Mouse (Mus musculus) spleen, adult 12 weeks (tissue): ENCODE results near the gene Rreb1.
A peak's percentile ranks its signal among the peaks of the same experiment; 100 is the strongest.

Source experiments
- DNase-seq: peaks from one replicate; pipeline ENCODE4 v3.0.0; 2022; ENCODE audit warnings: low spot score

Rreb1 gene

GRCm38 (mm10) chr13:37854031-37854431 is 75.8 kb downstream of the Rreb1 start:
- DNase-seq = peak; percentile 32

- DNase-seq = no peak
These were observed 76.4 kb downstream of the Rreb1 start for GRCm38 (mm10) chr13:37854455-37855220.

GRCm38 (mm10) chr13:37855221-37855757 is 77.1 kb downstream of the Rreb1 start:
- DNase-seq = no peak

- no peak for DNase-seq
These were observed 77.6 kb downstream of the Rreb1 start for GRCm38 (mm10) chr13:37855765-37856164.

GRCm38 (mm10) chr13:37856537-37856936 is 78.3 kb downstream of the Rreb1 start:
- no peak for DNase-seq

GRCm38 (mm10) chr13:37857284-37858065 is 79.3 kb downstream of the Rreb1 start:
- DNase-seq = peak; percentile 91

- no peak for DNase-seq
These were observed 79.9 kb downstream of the Rreb1 start for GRCm38 (mm10) chr13:37858066-37858501.

- DNase-seq = no peak
These were observed 80.3 kb downstream of the Rreb1 start for GRCm38 (mm10) chr13:37858508-37858907.

- DNase-seq = no peak
These were observed 81.6 kb downstream of the Rreb1 start for GRCm38 (mm10) chr13:37859782-37860181.

GRCm38 (mm10) chr13:37860204-37860603 is 82.0 kb downstream of the Rreb1 start:
- DNase-seq = no peak

GRCm38 (mm10) chr13:37860789-37861188 is 82.6 kb downstream of the Rreb1 start:
- no peak for DNase-seq

GRCm38 (mm10) chr13:37862492-37862891 is 84.3 kb downstream of the Rreb1 start:
- DNase-seq = no peak

GRCm38 (mm10) chr13:37863643-37864042 is 85.4 kb downstream of the Rreb1 start:
- DNase-seq = no peak

- no peak for DNase-seq
These were observed 86.5 kb downstream of the Rreb1 start for GRCm38 (mm10) chr13:37864697-37865096.

- no peak for DNase-seq
These were observed 88.1 kb downstream of the Rreb1 start for GRCm38 (mm10) chr13:37866296-37866695.

GRCm38 (mm10) chr13:37866846-37867245 is 88.6 kb downstream of the Rreb1 start:
- no peak for DNase-seq

GRCm38 (mm10) chr13:37870118-37870908 is 92.1 kb downstream of the Rreb1 start:
- DNase-seq = no peak

- DNase-seq = no peak
These were observed 94.1 kb downstream of the Rreb1 start for GRCm38 (mm10) chr13:37872142-37872835.

- no peak for DNase-seq
These were observed 95.1 kb downstream of the Rreb1 start for GRCm38 (mm10) chr13:37873125-37873891.

GRCm38 (mm10) chr13:37875919-37876318 is 97.7 kb downstream of the Rreb1 start:
- DNase-seq = no peak

- DNase-seq = no peak
These were observed 98.2 kb downstream of the Rreb1 start for GRCm38 (mm10) chr13:37876366-37876765.
